Mouse (Mus musculus): ENCODE measurements around the gene Ggcx. TPM values are rescaled to one million over a fixed set of nuclear protein-coding genes. Genes with fewer than 3 reads are reported as not detected.
"Not testable (repeated sequence)": the region's sequence is repeated elsewhere in the genome, so short reads cannot be mapped to it uniquely, and the experiment has no call there.

The Ggcx gene
- polyA plus RNA-seq, 1 experiment from 2014 or later: 48.0 TPM

DNA sequence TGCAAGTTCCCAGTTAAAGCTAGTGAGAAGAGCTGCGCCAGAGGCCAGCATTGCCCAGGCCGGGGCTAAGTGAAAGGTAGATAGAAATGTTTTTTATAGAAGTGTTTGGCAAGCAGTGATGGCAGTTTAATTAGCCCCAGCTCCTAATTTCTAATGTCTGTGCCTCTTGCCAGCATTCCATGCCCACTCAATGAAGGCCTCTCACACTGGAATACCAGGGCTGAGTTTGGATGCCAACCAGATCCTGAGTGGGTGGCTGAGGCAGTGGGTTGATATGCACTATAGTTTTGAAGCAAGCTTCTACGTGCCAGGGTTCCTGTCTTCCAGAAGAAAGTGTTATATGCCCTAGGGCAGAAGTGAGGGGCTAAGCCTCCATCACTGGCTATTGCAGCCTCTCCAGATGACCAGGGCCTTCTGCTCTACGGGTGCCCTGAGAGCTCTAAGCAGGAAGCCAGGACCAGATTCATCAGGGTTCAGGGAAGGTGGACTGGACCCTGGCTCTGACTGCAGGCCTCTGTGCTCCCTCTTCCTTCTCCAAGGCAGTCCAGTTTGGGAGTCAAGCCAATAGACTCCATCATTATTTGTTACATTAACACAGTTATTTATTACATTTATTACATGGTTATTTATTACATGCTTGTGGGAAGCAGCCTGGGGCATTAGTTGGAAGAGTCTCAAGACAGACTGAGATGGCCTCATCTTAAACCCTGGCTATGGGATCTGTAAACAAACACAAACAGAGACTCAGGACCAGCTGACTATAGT lies 61.3 kb downstream of the Ggcx start:
- Histone ChIP-seq H3K4me3 (no peak overlapping the region), H3K36me3 (no peaks in the 10 kb centered on the region), H3K27me3 (no peaks in the 10 kb centered on the region), H3K9me3 (no peaks in the 10 kb centered on the region), H3K4me1 (peaks cover 12% of the 10 kb centered on the region), H3K4me2 (no peak overlapping the region), H3K9ac (no peak overlapping the region), H3K27ac (no peak overlapping the region)
- ATAC-seq (ENCODE audit: insufficient number of reproducible peaks, low FRiP score, low TSS enrichment, low read depth): no peak
- WGBS: 56% methylated on average over 4 of the region's 4 CpGs

DNA sequence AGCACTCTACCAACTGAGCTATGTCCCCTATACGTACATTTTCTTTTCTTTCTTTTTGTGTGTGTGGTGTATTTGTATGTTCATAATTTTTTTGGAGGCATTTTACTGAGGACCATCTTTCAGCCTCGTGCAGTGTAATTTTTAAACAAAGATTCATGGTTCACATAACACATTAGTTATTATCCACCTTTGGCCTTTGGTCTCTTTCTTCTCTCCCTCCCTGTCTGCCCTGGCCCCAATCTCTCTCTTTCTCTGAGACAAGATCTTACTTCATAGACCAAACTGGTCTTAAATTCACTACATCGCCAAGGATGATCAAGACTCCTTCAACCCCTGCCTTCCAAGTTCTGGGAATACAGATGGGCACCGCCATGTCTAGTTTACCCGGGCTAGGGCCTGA lies 62.7 kb downstream of the Ggcx start:
- Histone ChIP-seq H3K4me3 (no peak overlapping the region), H3K9me3 (no peaks in the 10 kb centered on the region), H3K4me1 (peaks cover 12% of the 10 kb centered on the region), H3K27me3 (no peaks in the 10 kb centered on the region), H3K4me2 (no peak overlapping the region), H3K9ac (no peak overlapping the region), H3K27ac (no peak overlapping the region), H3K36me3 (no peaks in the 10 kb centered on the region)
- no peak for ATAC-seq (ENCODE audit: insufficient number of reproducible peaks, low FRiP score, low TSS enrichment, low read depth)
- 94% methylated on average over 5 of the region's 5 CpGs for WGBS

- WGBS: 82% methylated on average over 3 of the region's 3 CpGs
- Histone ChIP-seq H3K9ac (no peak overlapping the region), H3K4me1 (peaks cover 12% of the 10 kb centered on the region), H3K9me3 (no peaks in the 10 kb centered on the region), H3K27me3 (no peaks in the 10 kb centered on the region), H3K27ac (no peak overlapping the region), H3K4me2 (no peak overlapping the region), H3K4me3 (no peak overlapping the region), H3K36me3 (no peaks in the 10 kb centered on the region)
- ATAC-seq (ENCODE audit: insufficient number of reproducible peaks, low FRiP score, low TSS enrichment, low read depth): no peak
These were observed 63.5 kb downstream of the Ggcx start for GRCm38 (mm10) chr6:72477621-72478020.

GRCm38 (mm10) chr6:72478691-72479090 lies 64.6 kb downstream of the Ggcx start:
- not testable (repeated sequence) for H3K9me3 ChIP-seq; H3K4me3 ChIP-seq; H3K27me3 ChIP-seq; H3K27ac ChIP-seq; H3K4me2 ChIP-seq; ATAC-seq (ENCODE audit: insufficient number of reproducible peaks, low FRiP score, low TSS enrichment, low read depth); H3K9ac ChIP-seq; H3K36me3 ChIP-seq; H3K4me1 ChIP-seq
- 90% methylated on average over 3 of the region's 3 CpGs for WGBS

GRCm38 (mm10) chr6:72479645-72480421 lies 65.7 kb downstream of the Ggcx start:
- Histone ChIP-seq H3K9me3 (no peaks in the 10 kb centered on the region), H3K9ac (no peak overlapping the region), H3K27ac (no peak overlapping the region), H3K4me3 (no peak overlapping the region), H3K4me2 (no peak overlapping the region), H3K36me3 (no peaks in the 10 kb centered on the region), H3K4me1 (peaks cover 4% of the 10 kb centered on the region; the same call in 1 of the 2 replicates), H3K27me3 (no peaks in the 10 kb centered on the region)
- ATAC-seq (ENCODE audit: insufficient number of reproducible peaks, low FRiP score, low TSS enrichment, low read depth): no peak
- WGBS: 86% methylated on average over 12 of the region's 12 CpGs

GRCm38 (mm10) chr6:72480422-72480702 lies 66.3 kb downstream of the Ggcx start:
- H3K9me3 ChIP-seq: no peaks in the 10 kb centered on the region
- peaks cover 2% of the 10 kb centered on the region; the same call in 1 of the 2 replicates for H3K4me1 ChIP-seq
- no peak overlapping the region for H3K27ac ChIP-seq
- no peaks in the 10 kb centered on the region for H3K27me3 ChIP-seq
- H3K36me3 ChIP-seq: no peaks in the 10 kb centered on the region
- H3K4me2 ChIP-seq: no peak overlapping the region
- ATAC-seq (ENCODE audit: insufficient number of reproducible peaks, low FRiP score, low TSS enrichment, low read depth): no peak
- no peak overlapping the region for H3K4me3 ChIP-seq
- no peak overlapping the region for H3K9ac ChIP-seq
- 84% methylated on average over 2 of the region's 2 CpGs for WGBS

Other genes with a start within 250 kb of the Ggcx start
- 17.0 and 20.2 TPM in 2 replicates for gene Atoh8, start 178.7 kb upstream of the Ggcx start, polyA plus RNA-seq (2015; fragmentation: Nextera tagmentation; extraction: Ambion mirVana)
- not detected in 2 replicates for gene Sftpb, start 109.7 kb upstream of the Ggcx start, polyA plus RNA-seq (2015; fragmentation: Nextera tagmentation; extraction: Ambion mirVana)
- gene Usp39, start 69.1 kb upstream of the Ggcx start, polyA plus RNA-seq (2015; fragmentation: Nextera tagmentation; extraction: Ambion mirVana): 34.0 and 38.2 TPM in 2 replicates
- gene 0610030E20Rik, start 67.0 kb upstream of the Ggcx start, polyA plus RNA-seq (2015; fragmentation: Nextera tagmentation; extraction: Ambion mirVana): 28.7 and 30.3 TPM in 2 replicates
- gene Tmem150a, start 58.9 kb upstream of the Ggcx start, polyA plus RNA-seq (2015; fragmentation: Nextera tagmentation; extraction: Ambion mirVana): 12.6 and 13.8 TPM in 2 replicates
- gene Rnf181, start 47.4 kb upstream of the Ggcx start, polyA plus RNA-seq (2015; fragmentation: Nextera tagmentation; extraction: Ambion mirVana): 97.2 and 99.0 TPM in 2 replicates
- gene Vamp5, start 33.8 kb upstream of the Ggcx start, polyA plus RNA-seq (2015; fragmentation: Nextera tagmentation; extraction: Ambion mirVana): 20.5 and 22.2 TPM in 2 replicates
- 174 and 184 TPM in 2 replicates for gene Vamp8, start 23.6 kb upstream of the Ggcx start, polyA plus RNA-seq (2015; fragmentation: Nextera tagmentation; extraction: Ambion mirVana)
- gene Mat2a, start 25.2 kb downstream of the Ggcx start, polyA plus RNA-seq (2015; fragmentation: Nextera tagmentation; extraction: Ambion mirVana): 334 and 355 TPM in 2 replicates
- 0.17 and 0.36 TPM in 2 replicates for gene Sh2d6, start 107.4 kb downstream of the Ggcx start, polyA plus RNA-seq (2015; fragmentation: Nextera tagmentation; extraction: Ambion mirVana)
- 123 and 127 TPM in 2 replicates for gene Capg, start 130.1 kb downstream of the Ggcx start, polyA plus RNA-seq (2015; fragmentation: Nextera tagmentation; extraction: Ambion mirVana)
- 18.2 and 18.8 TPM in 2 replicates for gene Elmod3, start 184.1 kb downstream of the Ggcx start, polyA plus RNA-seq (2015; fragmentation: Nextera tagmentation; extraction: Ambion mirVana)
- 16.3 and 17.3 TPM in 2 replicates for gene Retsat, start 184.2 kb downstream of the Ggcx start, polyA plus RNA-seq (2015; fragmentation: Nextera tagmentation; extraction: Ambion mirVana)
- gene Tgoln1, start 202.7 kb downstream of the Ggcx start, polyA plus RNA-seq (2015; fragmentation: Nextera tagmentation; extraction: Ambion mirVana): 25.6 and 25.8 TPM in 2 replicates